Mouse (Mus musculus): ENCODE measurements around the gene Cep95.

GRCm38 (mm10) chr11:106814601-106815320 is 25.7 kb downstream of the Cep95 start:
- no peak for TF ChIP-seq TAL1 (conservative IDR thresholded peaks at IDR 0.05; ENCODE audit: low read depth, low read length)
- TF ChIP-seq CTCF (IDR thresholded peaks at IDR 0.05; ENCODE audit: low read depth, low read length): no peak

Data from G1E (cell line).